In the genomic region with DNA sequence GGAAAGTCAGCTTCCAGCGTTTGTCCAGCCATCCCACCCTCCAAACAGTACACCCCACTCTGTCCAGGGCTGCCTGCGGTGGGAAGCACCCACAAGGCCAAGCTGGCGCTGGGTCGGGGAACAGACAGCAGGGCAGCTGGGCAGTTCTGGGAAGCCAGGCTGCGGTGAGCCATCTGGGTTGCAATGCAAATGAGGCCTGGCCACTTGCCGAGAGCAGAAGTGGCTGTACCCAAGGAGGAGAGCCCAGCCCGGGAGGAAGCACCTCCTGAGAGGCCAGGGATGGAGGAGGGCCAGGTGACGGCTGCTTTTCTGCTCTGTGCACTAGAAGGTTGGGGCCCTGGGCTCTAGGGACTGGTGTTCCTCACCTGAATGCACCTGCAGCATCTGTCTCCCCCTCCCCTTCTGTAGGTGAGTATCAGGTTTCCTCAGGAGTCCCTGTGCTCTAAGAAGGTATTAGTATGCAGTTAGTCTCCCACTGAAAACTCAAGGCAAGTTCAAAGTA, we compare ENCODE assay signal across 8 mouse cellular contexts. TPM values are rescaled to one million over a fixed set of nuclear protein-coding genes. Genes with fewer than 3 reads are reported as not detected.
DNase-seq lines count a peak whose midpoint lies in the region; ATAC-seq and TF ChIP-seq lines count a peak whose summit lies in the region.

No protein-coding gene starts in this region.

- TF ChIP-seq CTCF in heart, adult 2 months (IDR thresholded peaks at IDR 0.05): no peak

- H3K27me3 ChIP-seq in heart, adult 2 months (ENCODE audit: control insufficient read depth, insufficient read depth, low read length): no peaks in the 10 kb centered on the region
- no peaks in the 10 kb centered on the region; the same call in 1 of the 2 replicates for H3K27me3 ChIP-seq in midbrain, embryonic 11.5 days (ENCODE audit: control insufficient read depth, insufficient read depth, low read length)

- no peak for TF ChIP-seq POLR2A in heart, adult 2 months (IDR thresholded peaks at IDR 0.05; ENCODE audit: insufficient read depth, low read depth, low read length)

- intact Hi-C loops in heart, adult 2 months (cut with DNase I): no loop called here

- DNase-seq in right cerebral cortex, postnatal 14 days: peak; percentile 65
- no peak for DNase-seq in right cerebral cortex, postnatal 25 days
- peak; percentile 58 to 65 for DNase-seq in cerebellum, postnatal 36 days
- peak; percentile 63 to 78 for DNase-seq in heart, adult 2 months
- DNase-seq in kidney, postnatal 14 days: peak; percentile 69
- peak; percentile 93 for DNase-seq in midbrain, embryonic 11.5 days (ENCODE audit: low spot score, missing footprints)
- DNase-seq in c-Kit-positive CD71-positive TER-119-positive erythroid progenitor cells, embryonic 14.5 days (ENCODE audit: low spot score): no peak
- no peak for DNase-seq in layer of hippocampus, postnatal 14 days (ENCODE audit: low spot score in 2 of 2)

- peaks cover 7% of the 10 kb centered on the region for H3K4me1 ChIP-seq in heart, adult 2 months (ENCODE audit: control insufficient read depth, insufficient read depth, low read length)
- peaks cover 40% of the 10 kb centered on the region for H3K4me1 ChIP-seq in midbrain, embryonic 11.5 days (ENCODE audit: control insufficient read depth, insufficient read depth, low read length)

- H3K36me3 ChIP-seq in heart, adult 2 months (ENCODE audit: control insufficient read depth, insufficient read depth, low read length): no peaks in the 10 kb centered on the region
- no peaks in the 10 kb centered on the region for H3K36me3 ChIP-seq in midbrain, embryonic 11.5 days (ENCODE audit: control insufficient read depth, insufficient read depth, low read length)

- no peak overlapping the region for H3K4me3 ChIP-seq in heart, adult 2 months
- H3K4me3 ChIP-seq in midbrain, embryonic 11.5 days (ENCODE audit: low read depth, low read length): no peak overlapping the region

- no peak overlapping the region for H3K9ac ChIP-seq in heart, adult 2 months (ENCODE audit: low read depth, low read length)
- H3K9ac ChIP-seq in midbrain, embryonic 11.5 days (ENCODE audit: low read length): peak overlapping the region; percentile 61

- no peak for TF ChIP-seq EP300 in heart, adult 2 months (IDR thresholded peaks at IDR 0.05; ENCODE audit: insufficient read depth, low read depth, low read length)

- H3K9me3 ChIP-seq in midbrain, embryonic 11.5 days (ENCODE audit: control insufficient read depth, low read length): no peaks in the 10 kb centered on the region

- H3K27ac ChIP-seq in heart, adult 2 months: no peak overlapping the region
- peak overlapping the region; percentile 95 for H3K27ac ChIP-seq in midbrain, embryonic 11.5 days (ENCODE audit: low read depth, low read length)

- H3K79me2 ChIP-seq in heart, adult 2 months (replicated peaks; ENCODE audit: control insufficient read depth, insufficient read depth, low read length): no peaks in the 10 kb centered on the region

- peak; percentile 63 for ATAC-seq in midbrain, embryonic 11.5 days (ENCODE audit: low FRiP score)

- peak overlapping the region; percentile 32 for H3K4me2 ChIP-seq in midbrain, embryonic 11.5 days

- WGBS in heart, adult 2 months: 33% methylated on average over 8 of the region's 8 CpGs
- 2% methylated on average over 8 of the region's 8 CpGs for WGBS in midbrain, embryonic 11.5 days

RNA-seq across cellular contexts. Expression of gene Socs3, which starts 6.3 kb away (rescaled TPM):
- 1 to 10 TPM; 2.8 to 4.5 TPM for total RNA-seq in heart, adult 2 months (2021)
- 3.7 and 4.4 TPM in 2 replicates for polyA plus RNA-seq in heart, adult 2 months (2012; rRNA removed)
- 5.5 and 5.9 TPM in 2 replicates for polyA plus RNA-seq in midbrain, embryonic 11.5 days (2014; fragmentation: Nextera tagmentation; extraction: Ambion mirVana)
- total RNA-seq in layer of hippocampus, postnatal 14 days (2021): 1 to 10 TPM; 2.1 to 3.2 TPM

RNA-seq across cellular contexts. Expression of gene Pgs1, which starts 10.0 kb away (rescaled TPM):
- 10 to 100 TPM; 17.9 to 18.1 TPM for total RNA-seq in heart, adult 2 months (2021)
- 21.8 and 26.5 TPM in 2 replicates for polyA plus RNA-seq in heart, adult 2 months (2012; rRNA removed)
- polyA plus RNA-seq in midbrain, embryonic 11.5 days (2014; fragmentation: Nextera tagmentation; extraction: Ambion mirVana): 40.2 and 42.7 TPM in 2 replicates
- 10 to 100 TPM; 65.4 to 66.9 TPM for total RNA-seq in layer of hippocampus, postnatal 14 days (2021)

Comparison
In these comparisons a context has a peak if more than half of its experiments do, and no peak if none do; other contexts are left out.
1. DNase-seq: peak in right cerebral cortex, postnatal 14 days (single experiment), cerebellum, postnatal 36 days (2 of 2), heart, adult 2 months (2 of 2), kidney, postnatal 14 days (single experiment) and midbrain, embryonic 11.5 days (single experiment); none in right cerebral cortex, postnatal 25 days (single experiment), c-Kit-positive CD71-positive TER-119-positive erythroid progenitor cells, embryonic 14.5 days (single experiment) and layer of hippocampus, postnatal 14 days (0 of 2).